Mouse (Mus musculus) brain, adult 2 months (tissue): Measurements from ENCODE around the gene Mgme1.

Experiments used
- DNase-seq: peaks from one replicate; pipeline ENCODE4 v3.0.0; 2011; ENCODE audit warnings: low read depth, low spot score

Gene Mgme1

GRCm38 (mm10) chr2:144264398-144265119, 5.9 kb upstream of the Mgme1 start:
- DNase-seq = no peak

DNA sequence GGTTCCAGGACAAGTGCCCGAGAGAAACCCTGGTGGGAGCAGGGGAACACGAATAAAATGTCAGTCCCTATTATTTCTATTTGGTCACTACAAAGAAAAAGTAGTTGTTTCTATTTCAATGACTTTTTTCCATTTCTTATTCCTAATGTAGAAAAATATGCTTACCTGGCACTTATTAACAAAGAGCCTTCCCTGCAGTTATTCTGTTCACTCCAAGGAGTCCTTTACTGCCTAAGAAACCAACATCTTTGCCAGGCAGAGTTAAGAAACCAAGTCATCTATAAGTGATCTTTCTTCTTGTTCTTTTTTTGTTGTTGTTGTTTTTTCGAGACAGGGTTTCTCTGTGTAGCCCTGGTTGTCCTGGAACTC, 5.4 kb upstream of the Mgme1 start:
- no peak for DNase-seq

- peak; percentile 45 for DNase-seq
Measured at GRCm38 (mm10) chr2:144265916-144266683, 4.4 kb upstream of the Mgme1 start.

GRCm38 (mm10) chr2:144267004-144267730, 3.3 kb upstream of the Mgme1 start:
- no peak for DNase-seq

GRCm38 (mm10) chr2:144267731-144268015, 2.8 kb upstream of the Mgme1 start:
- peak; percentile 65 for DNase-seq

DNA sequence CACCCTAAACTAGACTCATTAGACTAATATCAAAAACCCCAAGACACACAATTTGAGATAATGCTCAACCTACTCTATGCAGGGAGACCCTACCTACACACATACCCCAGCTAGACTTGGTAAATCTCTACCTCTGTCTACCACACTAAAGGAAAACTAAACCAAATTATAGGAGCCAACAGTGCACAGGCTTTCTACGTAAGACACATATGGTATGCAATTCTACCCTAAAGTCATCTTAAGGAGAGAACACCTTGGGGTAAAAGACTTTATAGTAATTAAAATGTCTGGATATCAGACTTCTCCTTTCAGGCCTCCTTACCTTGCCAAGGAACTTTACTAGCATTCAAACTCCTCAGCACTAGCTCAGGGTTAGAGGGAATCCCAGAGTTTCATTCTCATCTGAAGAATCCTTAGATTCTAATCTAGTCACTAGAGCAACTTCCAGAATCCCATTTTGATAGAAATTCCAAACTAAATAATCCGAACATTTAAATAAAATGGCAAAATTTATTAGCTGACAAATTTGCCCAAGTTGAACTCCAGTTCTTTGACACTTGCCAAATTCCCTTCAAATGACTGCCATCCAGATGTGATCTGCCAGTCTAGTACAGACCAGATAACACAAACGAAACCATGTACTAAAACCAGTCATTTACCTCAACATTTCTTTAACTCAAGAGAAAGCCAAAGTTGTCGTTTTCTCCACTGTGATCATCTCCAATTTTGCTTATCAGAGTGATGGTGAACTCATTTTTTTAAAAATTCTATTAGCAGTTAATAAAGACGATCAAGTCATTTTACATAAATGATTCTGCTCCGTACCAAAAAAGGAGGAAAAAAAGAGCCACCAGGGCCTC, 1.8 kb upstream of the Mgme1 start:
- DNase-seq = no peak

- no peak for DNase-seq
Measured at GRCm38 (mm10) chr2:144269306-144269650, 1.2 kb upstream of the Mgme1 start.

GRCm38 (mm10) chr2:144269679-144270475, 586 bp upstream of the Mgme1 start:
- no peak for DNase-seq

DNA sequence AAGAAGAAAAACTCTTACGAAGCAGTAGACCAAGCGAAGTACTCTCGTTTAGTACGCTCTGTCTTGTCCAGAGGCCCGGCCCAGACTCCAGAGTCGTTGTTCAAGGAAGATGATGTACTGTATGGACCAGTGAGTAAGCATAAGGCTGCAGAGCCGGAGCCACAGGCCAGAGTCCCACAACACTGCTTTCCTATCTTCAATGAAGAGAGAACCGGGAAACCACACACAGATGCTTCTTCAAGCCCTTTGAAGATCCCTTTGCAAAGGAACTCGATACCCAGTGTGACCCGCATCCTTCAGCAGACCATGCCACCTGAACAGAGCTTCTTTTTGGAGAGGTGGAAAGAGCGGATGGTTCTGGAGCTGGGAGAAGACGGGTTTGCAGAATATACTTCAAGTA, 1.6 kb downstream of the Mgme1 start:
- no peak for DNase-seq

- no peak for DNase-seq
Measured at GRCm38 (mm10) chr2:144274741-144275140, 4.3 kb downstream of the Mgme1 start.

DNA sequence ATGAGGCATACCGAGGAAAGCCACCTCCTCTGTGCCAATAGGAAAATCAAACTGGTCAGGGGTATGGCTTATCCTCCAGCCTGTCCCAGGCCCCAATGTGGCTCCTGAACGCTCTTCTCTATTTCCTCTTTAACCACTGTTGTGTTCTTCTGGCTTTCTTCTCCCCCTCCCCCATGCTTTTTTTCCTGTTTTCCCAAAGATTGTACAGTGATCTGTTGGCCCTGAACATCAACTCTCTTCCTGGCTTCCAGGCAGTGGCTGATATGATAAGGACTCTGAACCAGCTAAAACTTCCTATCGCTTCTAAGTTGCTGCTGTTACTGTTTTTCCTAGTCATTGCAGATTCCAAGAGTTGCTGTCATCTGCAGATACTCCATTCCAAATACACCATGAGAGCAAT, 6.4 kb downstream of the Mgme1 start:
- DNase-seq = no peak

DNA sequence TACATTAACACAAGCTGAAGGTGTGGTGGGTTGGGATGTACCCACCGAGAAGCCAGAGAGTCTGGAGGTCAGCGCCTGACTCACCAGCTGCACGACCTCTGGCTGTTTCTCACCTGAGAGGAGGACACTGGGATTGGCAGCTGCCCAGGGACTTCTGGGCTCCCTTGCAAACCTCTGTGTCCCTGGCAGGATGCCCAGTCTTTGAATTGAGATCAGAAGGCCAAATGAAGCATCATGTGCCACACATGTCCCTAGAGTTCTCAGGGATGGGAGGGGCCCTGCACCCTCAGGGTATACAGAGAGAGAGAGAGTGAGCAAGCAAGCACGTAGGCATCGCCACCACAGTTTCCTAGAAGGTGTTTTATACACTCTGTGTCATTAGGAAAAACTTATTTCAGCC, 9.3 kb downstream of the Mgme1 start:
- no peak for DNase-seq

GRCm38 (mm10) chr2:144280568-144280967, 10.1 kb downstream of the Mgme1 start:
- no peak for DNase-seq

DNA sequence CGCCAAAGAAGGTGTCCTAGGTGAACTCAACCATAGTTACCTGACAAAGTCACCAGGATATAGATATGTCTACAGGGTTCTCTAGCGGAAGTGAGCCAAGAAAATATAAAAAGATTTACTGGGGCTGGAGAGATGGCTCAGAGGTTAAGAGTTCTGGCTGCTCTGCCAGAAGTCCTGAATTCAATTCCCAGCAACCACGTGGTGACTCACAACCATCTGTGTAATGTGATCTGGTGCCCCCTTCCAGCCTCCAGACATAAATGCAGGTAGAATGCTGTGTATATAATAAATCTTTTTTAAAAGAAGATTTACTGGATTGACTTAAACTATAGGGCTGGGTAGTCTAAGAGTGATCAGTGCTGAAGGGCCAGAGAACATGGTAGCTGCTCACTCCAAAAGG, 11.0 kb downstream of the Mgme1 start:
- no peak for DNase-seq

DNA sequence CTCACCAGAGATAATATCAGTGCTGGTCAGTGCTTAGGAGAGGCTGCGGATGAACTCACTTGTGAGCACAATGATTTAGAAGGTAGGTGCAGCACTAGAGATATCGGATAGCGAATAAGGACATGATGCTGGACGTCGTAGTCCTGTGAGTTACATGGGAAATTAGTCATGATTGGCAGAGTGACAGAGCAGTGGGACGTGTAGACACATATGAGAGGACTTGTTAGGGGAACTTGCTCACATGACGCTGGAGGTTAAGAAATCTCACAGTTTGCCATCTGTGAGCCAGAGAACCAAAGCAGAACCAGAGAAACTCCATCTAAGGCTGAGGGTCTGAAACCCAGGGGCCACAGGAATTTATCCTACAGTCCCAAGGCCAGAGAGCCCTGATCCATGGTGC, 19.9 kb downstream of the Mgme1 start:
- peak; percentile 43 for DNase-seq

GRCm38 (mm10) chr2:144291600-144292305, 21.3 kb downstream of the Mgme1 start:
- DNase-seq = peak; percentile 89

GRCm38 (mm10) chr2:144295145-144295735, 24.8 kb downstream of the Mgme1 start:
- DNase-seq = no peak

DNA sequence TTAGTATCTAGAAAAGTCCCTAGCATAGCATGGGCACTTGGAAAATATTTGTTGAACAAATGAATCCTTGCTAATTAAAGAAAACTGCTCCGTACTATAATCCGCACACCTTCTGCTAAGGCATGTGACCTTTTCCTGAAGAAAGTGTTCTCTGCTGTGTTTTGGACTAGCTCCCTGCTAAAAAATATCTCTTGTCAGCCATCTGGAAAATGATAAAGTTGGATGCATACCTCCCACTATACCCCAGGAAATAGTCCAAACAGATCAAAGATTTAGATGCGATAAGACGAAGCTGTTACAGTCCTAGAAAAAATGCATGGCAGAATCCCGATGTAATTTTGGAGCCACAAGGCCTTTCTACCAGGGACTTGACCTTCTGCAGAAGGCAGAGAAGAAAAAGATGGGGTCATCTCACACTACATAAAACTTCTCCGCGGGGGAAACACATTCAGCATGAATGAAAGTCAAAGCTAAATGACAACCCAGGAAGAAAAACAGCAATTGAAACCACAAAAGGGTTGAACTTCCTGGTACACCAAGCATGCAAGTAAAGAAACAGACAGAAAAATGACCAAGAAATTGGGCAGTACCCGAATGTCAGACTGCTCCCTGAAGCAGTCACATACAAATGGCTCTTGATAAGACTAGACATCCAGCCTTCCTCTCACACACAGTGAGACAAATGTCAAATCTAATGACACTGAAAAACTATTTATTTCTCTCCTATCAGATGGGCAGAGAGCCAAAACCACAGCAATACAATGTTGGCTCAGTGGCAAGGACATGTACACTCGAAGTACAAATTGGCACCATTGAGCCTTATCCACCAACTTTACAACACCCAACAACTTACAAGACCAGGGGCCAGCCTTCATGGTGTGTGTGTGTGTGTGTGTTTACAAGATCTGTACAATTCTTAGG, 29.5 kb downstream of the Mgme1 start:
- DNase-seq = peak; percentile 73

DNA sequence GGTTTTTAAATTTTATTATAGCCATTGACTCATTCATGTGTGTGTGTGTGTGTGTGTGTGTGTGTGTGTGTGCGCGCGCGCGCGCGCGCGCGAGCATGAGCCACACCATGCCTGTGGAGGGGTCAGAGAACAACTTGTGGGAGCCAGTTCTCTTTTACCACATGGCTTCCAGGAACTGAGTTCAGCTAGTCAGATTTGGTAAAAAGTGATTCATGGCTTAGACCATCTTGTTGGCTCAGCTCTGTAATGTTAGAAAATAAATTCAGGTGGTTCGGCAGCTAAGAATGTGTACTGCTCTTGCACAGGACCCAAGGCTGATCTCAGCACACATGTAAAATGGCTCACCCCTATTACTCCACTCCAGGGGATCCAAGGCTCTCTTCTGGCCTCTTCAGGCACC, 30.6 kb downstream of the Mgme1 start:
- no peak for DNase-seq
